Mouse (Mus musculus): ENCODE measurements around the gene Cacna2d1. TPM values are rescaled to one million over a fixed set of nuclear protein-coding genes. Genes with fewer than 3 reads are reported as not detected.

The Cacna2d1 gene
- polyA plus RNA-seq, 1 experiment from 2014 or later: 36.4 TPM

DNA sequence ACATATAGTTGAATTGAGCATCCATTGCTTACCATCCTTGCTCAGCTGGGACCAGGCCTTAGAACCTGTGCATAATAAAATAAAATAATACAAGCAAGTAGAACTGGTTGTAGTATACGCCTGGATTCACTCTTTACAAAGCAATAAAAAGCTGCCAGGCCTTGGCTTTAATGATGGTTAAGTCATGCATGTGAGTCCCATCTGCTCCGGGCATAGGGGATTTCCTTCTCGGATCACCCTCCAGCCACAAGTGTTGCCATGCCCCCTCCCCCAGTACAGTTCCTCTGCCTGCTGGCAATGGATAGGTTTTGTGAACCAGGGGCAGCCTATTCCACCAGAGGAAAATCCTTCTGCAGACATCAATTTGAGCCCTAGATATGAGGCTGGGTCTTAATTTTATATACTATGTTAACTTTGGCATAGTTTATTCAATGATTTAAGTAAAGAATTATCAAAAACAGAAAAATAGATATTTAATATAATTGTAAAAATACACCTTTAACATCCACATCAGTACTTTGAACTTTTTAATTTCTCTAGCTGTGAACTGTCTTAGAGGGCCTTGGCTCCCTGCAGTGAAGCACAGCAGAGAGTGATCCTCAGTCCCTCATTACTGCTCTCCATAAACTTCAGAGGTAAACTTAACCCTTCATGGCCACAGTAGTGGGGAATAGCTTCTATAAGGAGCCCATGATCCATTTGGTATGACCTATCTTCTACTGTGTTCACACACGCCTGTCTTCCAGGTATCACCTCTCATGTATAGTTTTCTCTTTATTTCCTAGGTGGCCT lies 90.3 kb downstream of the Cacna2d1 start:
- Histone ChIP-seq H3K27ac (ENCODE audit: low read length) (no peak overlapping the region), H3K36me3 (ENCODE audit: control insufficient read depth, insufficient read depth, low read length) (no peaks in the 10 kb centered on the region), H3K9ac (ENCODE audit: low read depth, low read length) (no peak overlapping the region), H3K4me2 (ENCODE audit: low read length) (no peak overlapping the region), H3K4me1 (ENCODE audit: control insufficient read depth, insufficient read depth, low read length) (peaks cover 6% of the 10 kb centered on the region; the same call in 1 of the 2 replicates), H3K4me3 (ENCODE audit: low read depth, low read length) (no peak overlapping the region), H3K27me3 (ENCODE audit: control insufficient read depth, insufficient read depth, low read depth, low read length) (no peaks in the 10 kb centered on the region), H3K9me3 (replicated peaks; ENCODE audit: control insufficient read depth, low read length, poor library complexity, severe bottlenecking) (no peaks in the 10 kb centered on the region)
- no peak for ATAC-seq
- 34% methylated on average over 4 of the region's 4 CpGs for WGBS

- Histone ChIP-seq H3K9me3 (replicated peaks; ENCODE audit: control insufficient read depth, low read length, poor library complexity, severe bottlenecking) (0 out of 2 replicates have a peak, but pooled peaks cover 2% of the 10 kb centered on the region), H3K27ac (ENCODE audit: low read length) (no peak overlapping the region), H3K4me1 (ENCODE audit: control insufficient read depth, insufficient read depth, low read length) (peaks cover 6% of the 10 kb centered on the region; the same call in 1 of the 2 replicates), H3K4me2 (ENCODE audit: low read length) (no peak overlapping the region), H3K9ac (ENCODE audit: low read depth, low read length) (no peak overlapping the region), H3K36me3 (ENCODE audit: control insufficient read depth, insufficient read depth, low read length) (no peaks in the 10 kb centered on the region), H3K27me3 (ENCODE audit: control insufficient read depth, insufficient read depth, low read depth, low read length) (no peaks in the 10 kb centered on the region), H3K4me3 (ENCODE audit: low read depth, low read length) (no peak overlapping the region)
- ATAC-seq: peak; percentile 59; the same call in 1 of the 2 replicates
- 62% methylated on average over 6 of the region's 6 CpGs for WGBS
Measured at GRCm38 (mm10) chr5:16028881-16029280, 94.4 kb downstream of the Cacna2d1 start.

DNA sequence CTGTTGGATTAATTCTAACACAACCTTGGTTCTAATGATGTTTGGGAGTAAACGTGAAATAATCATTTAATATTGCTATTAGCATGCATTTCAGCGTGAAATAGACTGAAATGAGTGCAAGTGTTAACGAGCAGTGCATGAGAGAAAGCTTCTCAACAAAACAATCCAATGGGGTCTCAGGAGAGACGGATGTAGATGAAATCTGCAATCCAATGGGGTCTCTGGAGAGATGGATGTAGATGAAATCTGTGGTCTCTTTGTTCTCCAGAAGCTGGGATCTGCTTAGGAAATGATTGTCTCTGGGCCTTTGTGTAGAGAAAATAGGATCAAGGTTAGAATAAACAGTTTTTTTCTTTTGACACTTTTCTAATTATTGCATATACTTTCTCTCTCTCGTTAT lies 95.0 kb downstream of the Cacna2d1 start:
- Histone ChIP-seq H3K4me1 (ENCODE audit: control insufficient read depth, insufficient read depth, low read length) (peaks cover 6% of the 10 kb centered on the region; the same call in 1 of the 2 replicates), H3K4me3 (ENCODE audit: low read depth, low read length) (no peak overlapping the region), H3K27ac (ENCODE audit: low read length) (no peak overlapping the region), H3K27me3 (ENCODE audit: control insufficient read depth, insufficient read depth, low read depth, low read length) (no peaks in the 10 kb centered on the region), H3K4me2 (ENCODE audit: low read length) (no peak overlapping the region), H3K36me3 (ENCODE audit: control insufficient read depth, insufficient read depth, low read length) (no peaks in the 10 kb centered on the region), H3K9ac (ENCODE audit: low read depth, low read length) (no peak overlapping the region), H3K9me3 (replicated peaks; ENCODE audit: control insufficient read depth, low read length, poor library complexity, severe bottlenecking) (0 out of 2 replicates have a peak, but pooled peaks cover 2% of the 10 kb centered on the region)
- ATAC-seq: no peak
- WGBS: 24% methylated on average over 5 of the region's 5 CpGs

- Histone ChIP-seq H3K9me3 (replicated peaks; ENCODE audit: control insufficient read depth, low read length, poor library complexity, severe bottlenecking) (0 out of 2 replicates have a peak, but pooled peaks cover 2% of the 10 kb centered on the region), H3K4me1 (ENCODE audit: control insufficient read depth, insufficient read depth, low read length) (0 out of 2 replicates have a peak, but pooled peaks cover 2% of the 10 kb centered on the region), H3K27ac (ENCODE audit: low read length) (no peak overlapping the region), H3K4me2 (ENCODE audit: low read length) (no peak overlapping the region), H3K9ac (ENCODE audit: low read depth, low read length) (no peak overlapping the region), H3K36me3 (ENCODE audit: control insufficient read depth, insufficient read depth, low read length) (no peaks in the 10 kb centered on the region), H3K4me3 (ENCODE audit: low read depth, low read length) (no peak overlapping the region), H3K27me3 (ENCODE audit: control insufficient read depth, insufficient read depth, low read depth, low read length) (no peaks in the 10 kb centered on the region)
- 77% methylated on average over 1 of the region's 1 CpGs for WGBS
- ATAC-seq: no peak
Measured at GRCm38 (mm10) chr5:16033569-16033968, 99.1 kb downstream of the Cacna2d1 start.

- Histone ChIP-seq H3K36me3 (ENCODE audit: control insufficient read depth, insufficient read depth, low read length) (no peaks in the 10 kb centered on the region), H3K27me3 (ENCODE audit: control insufficient read depth, insufficient read depth, low read depth, low read length) (no peaks in the 10 kb centered on the region), H3K9me3 (replicated peaks; ENCODE audit: control insufficient read depth, low read length, poor library complexity, severe bottlenecking) (0 out of 2 replicates have a peak, but pooled peaks cover 2% of the 10 kb centered on the region), H3K27ac (ENCODE audit: low read length) (no peak overlapping the region), H3K4me2 (ENCODE audit: low read length) (no peak overlapping the region), H3K4me1 (ENCODE audit: control insufficient read depth, insufficient read depth, low read length) (no peaks in the 10 kb centered on the region), H3K9ac (ENCODE audit: low read depth, low read length) (no peak overlapping the region), H3K4me3 (ENCODE audit: low read depth, low read length) (no peak overlapping the region)
- no peak for ATAC-seq
- 13% methylated on average over 1 of the region's 1 CpGs for WGBS
Measured at GRCm38 (mm10) chr5:16035259-16035658, 100.8 kb downstream of the Cacna2d1 start.

GRCm38 (mm10) chr5:16045147-16045878 lies 110.8 kb downstream of the Cacna2d1 start:
- Histone ChIP-seq H3K4me2 (ENCODE audit: low read length) (no peak overlapping the region), H3K27ac (ENCODE audit: low read length) (no peak overlapping the region), H3K9ac (ENCODE audit: low read depth, low read length) (no peak overlapping the region), H3K4me1 (ENCODE audit: control insufficient read depth, insufficient read depth, low read length) (no peaks in the 10 kb centered on the region), H3K36me3 (ENCODE audit: control insufficient read depth, insufficient read depth, low read length) (no peaks in the 10 kb centered on the region), H3K27me3 (ENCODE audit: control insufficient read depth, insufficient read depth, low read depth, low read length) (no peaks in the 10 kb centered on the region), H3K9me3 (replicated peaks; ENCODE audit: control insufficient read depth, low read length, poor library complexity, severe bottlenecking) (no peaks in the 10 kb centered on the region), H3K4me3 (ENCODE audit: low read depth, low read length) (no peak overlapping the region)
- 89% methylated on average over 6 of the region's 6 CpGs for WGBS
- no peak for ATAC-seq

GRCm38 (mm10) chr5:16047452-16048191 lies 113.1 kb downstream of the Cacna2d1 start:
- Histone ChIP-seq H3K4me3 (ENCODE audit: low read depth, low read length) (no peak overlapping the region), H3K27ac (ENCODE audit: low read length) (no peak overlapping the region), H3K36me3 (ENCODE audit: control insufficient read depth, insufficient read depth, low read length) (no peaks in the 10 kb centered on the region), H3K27me3 (ENCODE audit: control insufficient read depth, insufficient read depth, low read depth, low read length) (no peaks in the 10 kb centered on the region), H3K9ac (ENCODE audit: low read depth, low read length) (no peak overlapping the region), H3K4me2 (ENCODE audit: low read length) (no peak overlapping the region), H3K4me1 (ENCODE audit: control insufficient read depth, insufficient read depth, low read length) (no peaks in the 10 kb centered on the region), H3K9me3 (replicated peaks; ENCODE audit: control insufficient read depth, low read length, poor library complexity, severe bottlenecking) (no peaks in the 10 kb centered on the region)
- 66% methylated on average over 10 of the region's 10 CpGs for WGBS
- ATAC-seq: no peak

- WGBS: 59% methylated on average over 2 of the region's 2 CpGs
Measured at GRCm38 (mm10) chr5:16056795-16057194, 122.3 kb downstream of the Cacna2d1 start.

More at GRCm38 (mm10) chr5:16056795-16057194, 122.3 kb downstream of the Cacna2d1 start:
- Histone ChIP-seq H3K27me3 (ENCODE audit: control insufficient read depth, insufficient read depth, low read depth, low read length) (no peaks in the 10 kb centered on the region), H3K9me3 (replicated peaks; ENCODE audit: control insufficient read depth, low read length, poor library complexity, severe bottlenecking) (no peaks in the 10 kb centered on the region), H3K4me3 (ENCODE audit: low read depth, low read length) (no peak overlapping the region), H3K9ac (ENCODE audit: low read depth, low read length) (no peak overlapping the region), H3K4me1 (ENCODE audit: control insufficient read depth, insufficient read depth, low read length) (no peaks in the 10 kb centered on the region), H3K4me2 (ENCODE audit: low read length) (no peak overlapping the region), H3K27ac (ENCODE audit: low read length) (no peak overlapping the region), H3K36me3 (ENCODE audit: control insufficient read depth, insufficient read depth, low read length) (no peaks in the 10 kb centered on the region)
- ATAC-seq: no peak

Data from midbrain, embryonic 16.5 days (tissue).